Mouse (Mus musculus): Measurements from ENCODE around the gene Sart3.

GRCm38 (mm10) chr5:113790453-113791196 is 18.3 kb upstream of the Sart3 start:
- no peak for TF ChIP-seq CTCF (IDR thresholded peaks at IDR 0.05; ENCODE audit: extremely low read depth, insufficient read length, insufficient replicate concordance, low read depth, low read length)
- TF ChIP-seq POLR2A (IDR thresholded peaks at IDR 0.05; ENCODE audit: low read depth, low read length) = no peak

Measured in small intestine, adult 2 months (tissue).